Mouse (Mus musculus) T-cell, adult 2 months (primary cell): ENCODE data around the gene Ahnak.

ENCODE experiments used
- DNase-seq: peaks from one replicate; pipeline ENCODE4 v3.0.0; 2022; ENCODE audit warnings: low spot score

Ahnak gene

DNA sequence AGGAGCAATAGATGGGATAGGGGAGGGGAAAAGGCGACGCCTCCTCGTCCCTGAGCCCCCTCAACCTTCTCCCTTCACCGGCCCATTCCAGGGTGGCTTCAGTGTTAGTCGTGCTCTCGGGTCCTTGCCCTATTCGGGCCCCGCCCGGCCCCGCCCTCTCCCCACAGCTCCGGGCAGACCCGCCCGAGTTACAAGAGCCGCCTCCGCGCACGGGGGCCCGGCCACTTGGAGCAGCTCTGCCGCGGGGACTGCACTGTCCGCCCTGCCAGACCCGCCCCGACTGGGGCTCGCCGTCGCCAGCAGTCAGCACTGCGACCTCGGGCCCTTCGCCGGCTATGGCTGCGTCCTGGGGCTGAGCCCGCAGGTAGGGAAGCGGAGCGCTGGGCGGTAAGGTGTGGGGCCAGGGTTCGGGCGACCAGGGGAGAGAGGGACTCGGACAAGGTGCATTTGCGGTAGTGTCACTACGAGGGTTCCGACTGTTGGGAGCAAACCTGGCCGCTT is at the start of gene Ahnak:
Gene Ahnak, plus strand, starts transcription at position 219 of the 501 bp plus-strand sequence.
- DNase-seq, result peak; percentile 35

DNA sequence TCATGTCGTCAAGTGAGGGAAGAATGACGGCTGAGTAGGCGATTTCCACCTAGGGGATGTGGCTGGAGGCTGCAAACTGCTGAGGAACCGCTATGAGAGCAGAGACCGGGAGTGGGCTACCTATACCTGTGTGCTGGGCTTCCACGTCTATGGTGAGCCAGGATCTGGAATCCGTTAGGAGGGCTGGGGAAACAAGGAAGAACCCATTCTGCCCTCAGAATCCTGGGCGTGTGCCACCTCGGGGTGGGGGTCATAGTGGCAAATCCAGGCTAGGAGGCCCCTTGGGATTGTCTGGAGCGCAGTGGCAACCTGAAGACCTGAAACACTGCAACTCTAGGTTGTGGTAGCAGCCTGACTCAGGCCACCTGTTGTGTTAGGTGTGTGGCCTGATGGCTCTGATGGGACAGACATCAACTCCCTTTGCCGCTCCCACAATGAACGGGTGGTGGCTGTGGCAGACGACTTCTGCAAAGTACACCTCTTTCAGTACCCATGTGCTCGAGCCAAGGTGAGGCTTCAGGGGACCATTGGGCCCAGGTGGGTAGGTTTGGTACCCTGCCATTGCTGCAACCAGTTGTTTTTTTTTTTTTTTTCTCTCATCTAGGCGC is 48.5 kb upstream of the Ahnak start:
- DNase-seq, result no peak

DNA sequence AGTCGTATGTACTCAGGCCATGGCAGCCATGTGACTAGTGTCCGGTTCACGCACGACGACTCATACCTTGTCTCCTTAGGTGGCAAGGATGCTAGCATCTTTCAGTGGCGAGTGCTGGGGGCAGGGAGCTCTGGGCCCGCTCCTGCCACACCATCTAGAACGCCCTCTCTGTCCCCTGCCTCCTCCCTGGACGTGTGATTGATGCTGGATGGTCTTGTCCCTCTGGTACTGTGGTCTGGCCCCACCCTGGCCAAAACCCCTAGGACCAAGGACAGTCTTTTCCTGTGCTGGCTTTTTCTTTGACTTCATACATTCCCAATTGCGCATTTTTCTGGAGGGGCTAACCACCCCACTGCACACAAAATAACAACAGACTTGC is 48.0 kb upstream of the Ahnak start:
- no peak for DNase-seq

DNA sequence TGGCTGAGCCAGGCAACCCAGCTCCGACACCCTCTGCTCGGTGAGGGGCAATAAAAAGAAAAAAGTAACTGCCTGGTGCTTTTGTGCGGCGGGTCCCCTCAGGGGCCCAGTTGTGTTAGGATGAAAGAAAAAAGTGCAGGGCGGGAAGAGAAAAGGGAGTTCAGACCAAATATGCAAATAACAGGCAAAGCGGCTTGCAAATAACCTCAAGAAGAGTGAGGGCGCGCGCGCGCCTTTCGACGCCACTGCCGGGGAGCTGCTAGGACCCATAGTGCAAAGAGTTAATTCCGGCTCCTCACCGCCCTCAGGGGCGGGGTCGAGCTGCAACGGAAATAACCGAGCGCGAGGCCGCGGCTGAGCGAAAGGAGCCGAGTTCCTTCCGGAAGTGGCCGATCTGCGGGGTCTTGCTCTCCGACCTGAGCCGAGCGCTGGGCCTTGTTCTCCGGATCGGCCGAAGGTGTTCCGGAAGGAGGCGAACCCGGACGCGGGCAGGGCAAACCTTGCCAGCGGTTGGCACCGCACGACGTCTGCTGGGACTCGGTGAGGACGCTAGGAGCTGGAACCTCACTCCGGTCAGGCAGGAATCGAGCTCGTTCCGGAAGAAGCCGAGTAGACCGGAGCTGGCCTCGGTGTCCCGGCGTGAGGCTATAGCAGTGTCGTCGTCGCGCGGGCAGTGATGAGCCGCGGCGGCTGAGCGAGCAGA is 47.4 kb upstream of the Ahnak start, which contains the start of gene Mta2:
Gene Mta2, plus strand, starts transcription at position 361 of the 703 bp plus-strand sequence.
- DNase-seq, result peak; percentile 97

DNA sequence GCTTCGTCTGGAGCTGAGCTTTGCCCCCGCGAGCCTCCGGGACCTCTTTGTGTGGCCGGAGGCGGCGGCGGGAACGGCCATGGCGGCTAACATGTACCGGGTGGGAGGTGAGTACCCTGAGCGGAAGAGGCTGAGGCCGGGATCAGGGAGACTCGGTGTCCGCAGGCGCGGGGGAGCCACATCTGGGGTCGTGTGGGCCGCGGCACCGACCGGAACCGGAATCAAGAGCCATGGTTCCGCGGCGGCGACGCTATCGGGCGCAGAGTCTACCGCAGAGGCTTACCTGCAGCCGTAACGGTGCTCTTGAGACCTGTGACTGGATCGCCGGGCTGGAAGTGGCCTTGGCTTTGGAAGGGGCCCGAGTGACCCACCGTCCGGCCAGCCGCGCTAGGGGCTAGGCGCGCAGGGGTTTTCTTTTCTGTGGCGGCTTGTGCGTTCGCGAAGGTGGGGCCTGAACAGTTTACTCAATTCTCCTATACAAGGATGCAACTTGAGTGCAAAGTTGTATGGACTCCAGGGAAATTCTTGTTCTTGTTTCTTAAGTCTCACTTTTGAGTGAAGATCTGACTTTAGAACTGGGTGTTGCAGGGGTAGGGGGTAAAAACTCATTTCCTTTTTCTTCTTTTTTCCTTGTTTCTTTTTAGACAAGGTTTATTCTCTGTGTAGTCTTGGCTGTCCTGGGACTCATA is 46.7 kb upstream of the Ahnak start:
- DNase-seq, result no peak

DNA sequence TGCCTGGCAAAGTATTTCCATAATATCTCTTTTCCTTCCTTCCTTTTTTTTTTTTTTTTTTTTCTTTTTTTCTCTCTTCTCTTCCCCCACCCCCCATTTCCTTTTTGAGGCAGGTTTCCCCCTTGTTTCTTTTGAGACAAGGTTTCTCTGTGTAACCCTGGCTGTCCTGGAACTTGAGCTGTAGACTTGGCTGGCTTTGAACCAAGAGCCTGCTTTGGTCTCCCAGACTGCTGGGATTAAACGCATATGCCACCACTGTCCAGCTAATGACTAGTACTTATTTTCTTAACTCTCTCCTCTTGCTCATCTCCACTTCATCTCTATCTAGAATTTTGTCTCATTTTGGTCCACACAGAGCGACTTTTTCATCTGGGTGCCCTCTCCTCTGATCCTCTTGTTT is 46.0 kb upstream of the Ahnak start:
- no peak for DNase-seq

DNA sequence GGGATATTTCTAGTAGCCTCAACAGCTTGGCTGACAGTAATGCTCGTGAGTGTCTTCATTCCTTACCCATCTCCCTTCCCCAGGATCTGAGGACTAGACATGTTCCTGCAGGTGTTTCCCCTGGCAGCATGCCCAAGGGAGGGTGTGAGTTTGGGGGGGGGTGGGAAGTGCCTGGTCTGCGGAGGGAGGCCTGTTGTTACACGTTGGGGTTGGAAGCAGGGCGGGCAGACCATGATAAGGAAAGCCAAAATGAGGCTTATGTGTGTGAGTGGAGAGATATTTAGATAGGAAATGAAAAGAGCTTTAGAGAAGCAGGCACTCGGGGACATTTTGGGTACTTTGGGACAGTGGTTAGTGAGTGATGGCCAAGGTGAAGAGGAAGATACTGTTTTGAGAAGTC is 45.0 kb upstream of the Ahnak start:
- DNase-seq, result no peak

DNA sequence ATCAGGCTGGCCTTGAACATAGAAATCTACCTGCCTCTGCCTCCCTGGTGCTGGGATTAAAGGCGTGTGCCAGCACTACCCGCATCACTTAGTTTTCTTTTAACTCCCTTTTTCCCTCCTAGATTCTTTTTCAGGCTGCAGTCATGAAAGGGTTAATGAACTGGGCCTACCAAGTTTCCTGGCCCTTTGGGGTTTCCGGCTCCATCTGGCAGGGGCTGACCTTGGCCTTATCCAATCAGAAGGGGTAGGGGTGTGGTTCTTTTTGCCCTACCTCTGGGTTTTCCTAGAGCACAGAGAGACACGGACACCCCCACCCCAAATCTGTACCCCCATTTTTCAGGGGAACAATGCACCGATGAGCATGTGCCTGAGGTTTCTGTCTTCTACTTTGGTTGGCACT is 44.3 kb upstream of the Ahnak start:
- DNase-seq, result peak; percentile 54

DNA sequence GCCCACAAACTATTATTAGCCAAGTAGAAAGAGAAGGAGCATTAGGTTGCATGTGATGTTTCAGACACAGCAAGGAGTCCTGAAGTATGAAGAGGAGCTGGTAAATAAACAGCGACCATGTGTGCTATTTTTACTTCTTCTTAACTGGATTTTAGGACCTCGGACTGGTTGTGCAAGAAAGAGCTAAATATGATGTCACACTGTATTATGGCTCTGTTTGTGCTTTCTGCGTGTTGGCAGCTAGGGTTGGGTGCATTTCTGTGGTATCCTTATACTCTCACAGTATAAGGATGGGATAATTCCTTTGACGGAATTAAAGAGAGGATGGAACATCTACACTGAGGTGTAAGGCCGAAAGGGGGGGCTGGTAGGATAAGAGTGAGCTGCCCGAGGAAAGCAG is 43.8 kb upstream of the Ahnak start:
- no peak for DNase-seq

DNA sequence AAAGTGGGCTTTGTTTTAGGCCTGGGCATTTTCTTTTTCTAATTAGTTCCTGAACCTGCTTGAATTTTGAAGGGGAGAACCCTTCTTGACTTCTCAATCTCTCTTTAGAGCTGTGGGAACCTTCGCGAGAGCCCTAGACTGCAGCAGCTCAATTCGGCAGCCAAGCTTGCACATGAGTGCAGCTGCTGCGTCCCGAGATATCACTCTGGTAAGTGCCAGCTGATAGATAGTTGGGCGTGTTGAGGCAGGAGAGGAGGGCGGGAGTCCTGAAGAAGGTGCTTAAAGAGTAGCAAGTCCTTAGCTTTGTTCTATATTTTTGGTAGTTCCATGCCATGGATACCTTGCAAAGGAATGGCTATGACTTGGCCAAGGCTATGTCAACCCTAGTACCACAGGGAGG is 42.2 kb upstream of the Ahnak start:
- DNase-seq, result no peak

DNA sequence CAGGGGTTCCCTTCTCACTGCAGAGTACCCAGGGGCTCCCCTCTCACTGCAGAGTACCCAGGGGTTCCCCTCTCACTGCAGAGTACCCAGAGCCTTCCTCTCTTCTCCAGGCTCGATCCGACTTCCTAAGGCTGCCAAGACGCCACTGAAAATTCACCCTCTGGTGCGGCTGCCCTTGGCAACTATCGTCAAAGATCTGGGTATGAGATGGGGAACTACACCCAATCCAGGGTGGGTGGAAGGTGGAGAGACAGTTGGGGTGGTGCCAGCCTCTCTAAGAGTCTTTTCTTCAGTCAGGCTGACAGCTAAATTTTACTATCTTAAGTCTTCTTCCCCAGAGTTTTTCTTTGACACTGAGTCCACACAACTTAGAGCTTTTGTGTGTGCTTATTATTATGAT is 38.9 kb upstream of the Ahnak start:
- no peak for DNase-seq

DNA sequence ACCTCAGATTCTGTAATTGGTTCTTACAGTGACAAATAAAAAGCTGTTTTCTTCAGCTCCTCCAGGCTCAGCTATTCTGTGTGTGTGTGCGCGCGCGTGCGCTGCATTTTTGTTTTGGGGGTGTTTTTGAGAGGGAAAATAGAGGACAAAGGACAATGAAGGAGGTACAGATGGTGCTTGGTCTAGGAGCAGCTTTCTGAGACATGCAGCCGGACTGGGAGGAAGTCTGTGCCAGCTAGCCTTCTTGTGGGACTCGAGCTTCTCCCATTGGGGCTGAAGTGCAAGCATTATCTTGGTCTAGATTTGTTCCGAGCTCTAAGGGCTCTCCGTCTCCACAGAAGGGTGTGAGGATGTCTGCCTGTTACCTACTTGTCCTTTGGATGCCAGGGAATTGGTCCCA is 36.8 kb upstream of the Ahnak start:
- DNase-seq, result no peak

DNA sequence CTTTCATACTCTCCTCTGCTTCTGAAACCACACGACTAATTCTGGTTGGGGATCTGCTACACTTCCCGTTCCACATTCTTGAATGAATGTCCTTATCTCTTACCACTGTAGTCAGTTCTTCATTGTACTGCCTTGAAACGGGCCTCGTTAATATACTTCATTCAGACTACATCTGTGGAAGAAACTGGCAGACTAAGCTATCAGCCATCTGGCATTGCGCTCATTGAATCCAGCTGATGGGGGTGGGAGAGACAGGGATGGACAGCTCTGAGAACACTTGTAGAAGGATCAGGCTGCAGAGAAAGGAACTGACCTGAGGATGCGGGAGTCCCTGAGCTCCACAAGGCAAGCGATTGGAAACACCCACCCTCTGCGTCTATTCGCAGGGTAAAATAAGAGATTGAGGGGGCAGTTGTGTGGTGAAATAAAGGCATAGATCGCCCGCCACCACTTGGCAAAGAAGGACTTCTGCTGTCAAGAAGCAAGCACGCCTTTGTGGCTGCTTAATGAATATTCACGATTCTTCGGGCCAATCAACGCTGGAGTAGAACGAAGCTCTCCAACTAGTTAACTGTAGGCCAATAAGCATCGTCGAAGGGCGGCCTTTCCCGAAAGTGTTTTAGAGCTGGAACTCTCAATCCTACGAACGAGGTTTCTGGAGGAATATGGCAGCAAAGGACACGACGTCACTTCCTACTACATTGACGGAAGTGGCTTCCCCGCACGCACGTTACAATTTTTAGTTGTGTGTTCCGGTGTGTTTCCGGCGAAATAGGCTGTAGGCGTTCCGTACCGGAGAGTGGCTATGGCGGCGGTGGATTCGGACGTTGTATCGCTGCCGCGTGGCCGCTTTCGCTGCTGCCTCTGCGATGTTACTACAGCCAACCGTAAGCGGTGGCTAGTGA is 35.7 kb upstream of the Ahnak start, which contains the start of gene Tut1:
Gene Tut1, plus strand, starts transcription at position 713 of the 905 bp plus-strand sequence.
- peak; percentile 94 for DNase-seq

DNA sequence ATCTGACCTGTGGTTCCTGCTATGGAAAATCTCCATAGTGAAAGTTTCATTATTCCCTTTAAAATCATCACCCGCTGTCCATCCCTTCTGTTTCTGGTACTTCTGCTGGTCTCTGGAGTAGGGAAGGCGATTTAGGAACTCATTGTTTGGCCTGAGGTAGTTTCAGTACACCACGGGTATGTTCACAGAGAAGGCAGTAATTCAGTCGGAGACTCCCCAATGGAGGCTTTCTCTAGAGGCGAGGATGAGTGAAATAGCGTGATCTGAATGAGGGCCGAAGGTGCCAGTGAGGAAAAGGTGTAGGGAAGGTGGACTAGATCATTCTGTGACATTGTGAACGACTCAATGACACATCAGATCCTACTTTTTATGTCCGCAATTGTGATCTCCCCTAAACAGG is 34.9 kb upstream of the Ahnak start:
- no peak for DNase-seq

DNA sequence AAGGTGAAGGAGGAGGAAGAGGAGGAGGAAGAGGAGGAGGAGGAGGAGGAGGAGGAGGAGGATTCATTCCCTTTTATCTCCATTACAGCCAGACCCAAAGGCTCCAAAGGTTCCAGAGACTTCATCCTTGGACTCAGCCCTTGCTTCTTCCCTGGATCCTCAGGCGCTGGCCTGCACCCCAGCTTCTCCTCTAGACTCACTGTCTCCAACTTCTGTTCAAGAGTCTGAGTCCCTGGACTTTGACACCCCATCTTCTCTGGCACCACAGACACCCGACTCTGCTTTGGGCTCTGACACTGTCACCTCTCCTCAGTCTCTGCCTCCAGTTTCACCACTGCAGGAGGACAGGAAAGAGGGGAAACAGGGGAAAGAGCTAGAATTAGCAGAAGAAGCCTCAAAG is 26.8 kb upstream of the Ahnak start:
- no peak for DNase-seq

DNA sequence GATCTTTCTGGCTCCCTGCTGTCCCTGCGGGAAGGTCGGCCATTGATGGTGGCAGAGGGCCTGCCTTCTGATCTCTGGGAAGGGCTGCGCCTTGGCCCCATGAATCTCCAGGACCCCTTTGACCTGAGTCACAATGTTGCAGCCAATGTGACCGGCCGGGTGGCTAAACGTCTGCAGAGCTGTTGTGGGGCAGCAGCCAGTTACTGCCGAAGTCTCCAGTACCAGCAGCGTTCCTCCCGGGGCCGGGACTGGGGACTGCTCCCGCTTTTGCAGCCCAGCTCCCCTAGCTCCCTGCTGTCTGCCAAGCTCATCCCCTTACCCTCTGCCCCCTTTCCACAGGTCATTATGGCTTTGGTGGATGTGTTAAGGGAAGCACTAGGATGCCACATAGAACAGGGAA is 24.0 kb upstream of the Ahnak start:
- DNase-seq, result no peak

DNA sequence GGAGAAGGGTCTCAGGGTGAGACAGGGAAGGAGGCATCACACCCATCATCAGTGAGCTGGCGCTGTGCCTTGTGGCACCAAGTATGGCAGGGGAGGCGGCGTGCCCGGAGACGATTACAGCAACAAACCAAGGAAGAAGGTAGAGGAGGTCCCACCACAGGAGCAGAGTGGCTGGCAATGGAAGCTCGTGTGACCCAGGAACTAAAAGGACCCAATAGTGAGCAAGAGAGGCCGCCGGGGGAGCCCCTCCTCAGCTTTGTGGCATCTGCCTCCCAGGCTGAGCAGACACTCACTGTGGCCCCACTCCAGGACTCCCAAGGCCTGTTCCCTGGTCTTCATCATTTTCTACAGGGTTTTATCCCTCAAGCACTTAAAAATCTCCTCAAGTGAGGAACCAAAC is 23.3 kb upstream of the Ahnak start:
- DNase-seq, result no peak

DNA sequence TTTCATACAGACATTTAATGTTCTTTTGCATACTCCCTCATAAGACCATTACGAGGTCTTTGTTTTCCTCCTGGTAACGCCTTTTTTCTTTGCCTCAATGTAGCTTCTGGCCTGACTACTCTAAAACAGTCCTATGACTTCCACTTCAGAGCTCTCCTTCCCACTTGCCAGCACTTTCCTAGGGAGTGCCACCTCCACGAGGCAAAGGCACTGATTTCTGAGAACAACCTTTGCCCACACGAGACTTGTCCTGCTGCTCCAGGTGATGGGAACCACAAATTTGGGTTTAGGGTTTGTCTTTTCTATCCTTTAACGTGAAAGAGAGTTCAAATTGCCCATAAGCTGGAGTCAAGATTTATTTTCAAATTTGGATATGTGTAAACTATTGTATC is 22.9 kb upstream of the Ahnak start:
- DNase-seq, result no peak

DNA sequence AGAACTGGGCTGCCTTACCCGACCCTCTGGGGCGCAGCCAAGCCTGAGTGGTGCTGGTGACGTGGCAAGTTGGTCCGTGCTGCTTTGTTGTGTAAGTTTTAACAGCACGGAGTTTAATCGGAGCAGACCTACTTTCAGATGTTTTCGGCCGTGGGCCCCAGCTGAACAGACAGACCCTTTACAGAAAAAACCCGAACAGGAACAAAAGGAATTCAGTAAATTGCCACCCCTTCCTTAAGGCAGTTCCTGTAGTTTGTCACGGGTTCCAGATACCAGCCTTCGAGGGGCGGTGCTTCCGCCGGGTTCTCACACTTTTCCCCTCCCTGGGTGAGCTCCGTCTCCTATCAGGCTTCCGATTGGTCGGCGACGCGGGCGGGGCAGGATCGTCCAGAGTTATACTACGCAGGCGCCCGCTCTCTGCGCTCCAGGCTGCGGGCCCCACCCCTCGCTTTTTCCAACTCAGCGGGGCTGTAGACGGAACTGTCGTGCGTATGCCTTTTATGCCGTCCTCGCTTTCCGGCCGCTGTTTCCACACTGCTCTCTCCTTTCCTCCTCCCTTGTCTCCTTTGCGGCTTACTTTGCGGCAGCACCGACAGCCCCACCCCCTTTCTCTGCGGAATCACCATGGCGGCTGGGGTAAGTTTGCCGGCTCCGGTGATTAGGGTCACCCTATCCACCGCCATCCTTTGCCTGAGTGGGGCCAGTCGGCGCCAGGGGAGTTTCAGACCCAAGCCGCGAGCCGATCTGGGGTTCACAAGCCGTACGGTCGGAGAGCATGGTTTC is 22.3 kb upstream of the Ahnak start, which contains the start of gene Eef1g:
Gene Eef1g, plus strand, starts transcription at position 452 of the 783 bp plus-strand sequence.
- DNase-seq, result peak; percentile 100

DNA sequence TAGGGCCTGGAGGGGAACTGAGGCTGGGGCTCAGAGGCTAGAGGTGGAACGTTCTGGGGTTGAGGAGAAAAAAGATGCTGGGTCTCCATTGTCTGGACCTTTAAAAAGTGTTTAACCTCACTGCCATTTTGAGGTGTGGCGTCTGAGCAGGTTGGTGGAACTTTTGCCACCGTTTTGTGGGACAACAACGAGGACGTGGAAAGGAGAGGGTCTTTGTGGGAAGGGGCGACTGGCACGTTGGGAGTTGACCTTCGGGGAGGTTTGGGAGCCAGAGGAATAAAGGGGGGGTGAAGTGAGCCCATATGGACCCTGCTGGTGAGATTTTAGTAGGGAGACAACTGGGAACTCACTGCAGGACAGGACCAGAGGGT is 21.7 kb upstream of the Ahnak start:
- DNase-seq, result no peak

DNA sequence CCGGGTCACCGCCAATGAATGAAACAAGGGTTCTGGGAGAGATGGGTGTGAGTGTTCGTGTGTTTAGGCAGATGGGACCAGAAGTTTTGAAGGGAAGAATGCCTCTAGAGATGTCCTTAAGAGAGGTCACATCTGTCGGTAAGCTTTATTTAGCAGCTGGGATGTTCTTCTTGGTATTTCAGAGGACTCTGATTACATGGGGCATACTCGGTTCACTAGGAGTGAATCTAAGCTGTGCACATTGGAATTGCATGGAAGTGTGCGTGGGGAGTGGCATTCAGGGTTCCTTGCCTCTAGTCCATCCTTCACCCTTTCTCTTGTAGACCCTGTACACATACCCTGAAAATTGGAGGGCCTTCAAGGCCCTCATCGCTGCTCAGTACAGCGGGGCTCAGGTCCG is 21.2 kb upstream of the Ahnak start:
- DNase-seq, result no peak
